Mouse (Mus musculus): Measurements from ENCODE around the gene Asna1. TPM values are rescaled to one million over a fixed set of nuclear protein-coding genes. Genes with fewer than 3 reads are reported as not detected.

Gene Asna1
- total RNA-seq (2021): 95.0 and 105 TPM in 2 replicates
- long read RNA-seq, transcript Asna1-201 (7 exons, 1,256 nt): major isoform, 37 of 43 reads
- long read RNA-seq, partial matches to known transcripts: 5 of 43 reads
- long read RNA-seq, other reads (novel, unspliced or antisense): 1 of 43 reads

- peak; percentile 80 for DNase-seq
These were observed at the start of gene Asna1 for GRCm38 (mm10) chr8:85025098-85025932. Gene Asna1 (minus strand): TSS chr8:85025281.

- DNase-seq: no peak
These were observed 49.5 kb upstream of the Asna1 start for GRCm38 (mm10) chr8:85074617-85075016.

- DNase-seq: no peak
These were observed 49.1 kb upstream of the Asna1 start for GRCm38 (mm10) chr8:85074167-85074566.

- DNase-seq: no peak
These were observed 48.0 kb upstream of the Asna1 start for GRCm38 (mm10) chr8:85073041-85073612.

GRCm38 (mm10) chr8:85072364-85072929 is 47.4 kb upstream of the Asna1 start:
- no peak for DNase-seq

- DNase-seq: peak; percentile 90
These were observed 46.6 kb upstream of the Asna1 start, which contains the start of gene Dhps for GRCm38 (mm10) chr8:85071514-85072281. Gene Dhps (plus strand): TSS chr8:85071757.

- DNase-seq: no peak
These were observed 46.0 kb upstream of the Asna1 start for GRCm38 (mm10) chr8:85071041-85071440.

- DNase-seq: no peak
These were observed 42.9 kb upstream of the Asna1 start, which contains the start of gene Gm5741 for GRCm38 (mm10) chr8:85067982-85068381. Gene Gm5741 (minus strand): TSS chr8:85067982.

- no peak for DNase-seq
These were observed 42.1 kb upstream of the Asna1 start for GRCm38 (mm10) chr8:85067155-85067554.

- no peak for DNase-seq
These were observed 40.1 kb upstream of the Asna1 start for GRCm38 (mm10) chr8:85065213-85065612.

- DNase-seq: no peak
These were observed 37.5 kb upstream of the Asna1 start for GRCm38 (mm10) chr8:85062603-85063002.

- DNase-seq: peak; percentile 84
These were observed 35.0 kb upstream of the Asna1 start, which contains the start of gene Fbxw9 for GRCm38 (mm10) chr8:85059879-85060616. Gene Fbxw9 (plus strand): TSS chr8:85060055.

- DNase-seq: no peak
These were observed 32.3 kb upstream of the Asna1 start for GRCm38 (mm10) chr8:85057367-85057766.

- no peak for DNase-seq
These were observed 18.5 kb upstream of the Asna1 start for GRCm38 (mm10) chr8:85043619-85044018.

GRCm38 (mm10) chr8:85037681-85038531 is 12.8 kb upstream of the Asna1 start:
- DNase-seq: peak; percentile 60

- no peak for DNase-seq
These were observed 12.2 kb upstream of the Asna1 start for GRCm38 (mm10) chr8:85037366-85037680.

GRCm38 (mm10) chr8:85036718-85037365 is 11.8 kb upstream of the Asna1 start, which contains the start of gene Tnpo2:
Gene Tnpo2 (plus strand): TSS chr8:85036915.
- DNase-seq: peak; percentile 91

GRCm38 (mm10) chr8:85036381-85036717 is 11.3 kb upstream of the Asna1 start:
- DNase-seq: no peak

- DNase-seq: no peak
These were observed 10.7 kb upstream of the Asna1 start for GRCm38 (mm10) chr8:85035728-85036310.

Measured in adrenal gland, postnatal 25 days (tissue).